Mouse (Mus musculus): ENCODE measurements around the gene Tex26. TPM values are rescaled to one million over a fixed set of nuclear protein-coding genes. Genes with fewer than 3 reads are reported as not detected.

Gene Tex26
- total RNA-seq, 1 experiment, result 0.71 TPM

- Histone ChIP-seq H3K4me1 (ENCODE audit: control insufficient read depth in 2 of 2, insufficient read depth in 2 of 2, low read length in 2 of 2, poor library complexity in 1 of 2) (peaks cover 0 to 2% of the 10 kb centered on the region in 2 experiments; a peak in 1 of 4 replicates), H3K27ac (ENCODE audit: insufficient read depth, low read depth, low read length, poor library complexity, severe bottlenecking) (no peak overlapping the region), H3K9me3 (ENCODE audit: control insufficient read depth, insufficient read depth, low read depth, low read length) (no peaks in the 10 kb centered on the region), H3K9ac (ENCODE audit: insufficient read depth, low read depth, low read length, poor library complexity, severe bottlenecking) (no peak overlapping the region), H3K4me3 (ENCODE audit: insufficient read depth in 1 of 2, low read depth in 1 of 2, low read length in 2 of 2, poor library complexity in 1 of 2, severe bottlenecking in 1 of 2) (no peak overlapping the region), H3K36me3 (ENCODE audit: control insufficient read depth, insufficient read depth, low read length, poor library complexity, severe bottlenecking) (no peaks in the 10 kb centered on the region)
- DNase-seq (ENCODE audit: low read depth, low spot score), result no peak
- TF ChIP-seq ZNF384 (IDR thresholded peaks at IDR 0.05; ENCODE audit: low read depth, low read length), result no peak
- TF ChIP-seq HCFC1 (IDR thresholded peaks at IDR 0.05; ENCODE audit: borderline replicate concordance, insufficient read depth, low read length), result no peak
- TF ChIP-seq CHD2 (IDR thresholded peaks at IDR 0.05; ENCODE audit: low read depth, low read length), result no peak
- no peak for TF ChIP-seq MAFK (IDR thresholded peaks at IDR 0.05; ENCODE audit: insufficient read depth, low read depth, low read length)
- no peak for TF ChIP-seq ZC3H11A (IDR thresholded peaks at IDR 0.05; ENCODE audit: borderline replicate concordance, low read depth, low read length)
- in situ Hi-C loops (cut with MboI; ENCODE audit: low sequenced_read_pairs in 2 of 2, unreplicated experiment in 2 of 2), result no loop called here
Observed at GRCm38 (mm10) chr5:149409502-149409901, 30.0 kb upstream of the Tex26 start.

GRCm38 (mm10) chr5:149411509-149412193 is 27.8 kb upstream of the Tex26 start, which contains the start of gene Medag:
Gene Medag (plus strand): TSS chr5:149411749.
- TF ChIP-seq ZNF384 (IDR thresholded peaks at IDR 0.05; ENCODE audit: low read depth, low read length) (no peak), CHD2 (IDR thresholded peaks at IDR 0.05; ENCODE audit: low read depth, low read length) (no peak), HCFC1 (IDR thresholded peaks at IDR 0.05; ENCODE audit: borderline replicate concordance, insufficient read depth, low read length) (no peak), MAFK (IDR thresholded peaks at IDR 0.05; ENCODE audit: insufficient read depth, low read depth, low read length) (no peak), ZC3H11A (IDR thresholded peaks at IDR 0.05; ENCODE audit: borderline replicate concordance, low read depth, low read length) (no peak)
- H3K9me3 ChIP-seq (ENCODE audit: control insufficient read depth, insufficient read depth, low read depth, low read length), result no peaks in the 10 kb centered on the region
- in situ Hi-C loops (cut with MboI; ENCODE audit: low sequenced_read_pairs in 2 of 2, unreplicated experiment in 2 of 2), result no loop called here
- no peak within 1 kb of the TSS for H3K27ac ChIP-seq (ENCODE audit: insufficient read depth, low read depth, low read length, poor library complexity, severe bottlenecking)
- peak within 1 kb of the TSS; percentile 40; the same call in 1 of the 2 replicates for H3K9ac ChIP-seq (ENCODE audit: insufficient read depth, low read depth, low read length, poor library complexity, severe bottlenecking)
- no peak for DNase-seq (ENCODE audit: low read depth, low spot score)
- peak within 1 kb of the TSS; percentile 54 to 64; a peak in 3 of 4 replicates for H3K4me3 ChIP-seq (ENCODE audit: insufficient read depth in 1 of 2, low read depth in 1 of 2, low read length in 2 of 2, poor library complexity in 1 of 2, severe bottlenecking in 1 of 2)
- H3K36me3 ChIP-seq (ENCODE audit: control insufficient read depth, insufficient read depth, low read length, poor library complexity, severe bottlenecking), result no peaks in the 10 kb centered on the region
- H3K4me1 ChIP-seq (ENCODE audit: control insufficient read depth in 2 of 2, insufficient read depth in 2 of 2, low read length in 2 of 2, poor library complexity in 1 of 2), result peaks cover 0 to 2% of the 10 kb centered on the region in 2 experiments; a peak in 1 of 4 replicates

- no peak overlapping the region for H3K27ac ChIP-seq (ENCODE audit: insufficient read depth, low read depth, low read length, poor library complexity, severe bottlenecking)
- peak overlapping the region; percentile 54 to 64; a peak in 3 of 4 replicates for H3K4me3 ChIP-seq (ENCODE audit: insufficient read depth in 1 of 2, low read depth in 1 of 2, low read length in 2 of 2, poor library complexity in 1 of 2, severe bottlenecking in 1 of 2)
- in situ Hi-C loops (cut with MboI; ENCODE audit: low sequenced_read_pairs in 2 of 2, unreplicated experiment in 2 of 2), result no loop called here
- no peak for DNase-seq (ENCODE audit: low read depth, low spot score)
- TF ChIP-seq HCFC1 (IDR thresholded peaks at IDR 0.05; ENCODE audit: borderline replicate concordance, insufficient read depth, low read length) (no peak), ZC3H11A (IDR thresholded peaks at IDR 0.05; ENCODE audit: borderline replicate concordance, low read depth, low read length) (no peak), CHD2 (IDR thresholded peaks at IDR 0.05; ENCODE audit: low read depth, low read length) (no peak)
- no peaks in the 10 kb centered on the region for H3K36me3 ChIP-seq (ENCODE audit: control insufficient read depth, insufficient read depth, low read length, poor library complexity, severe bottlenecking)
- peak overlapping the region; percentile 40; the same call in 1 of the 2 replicates for H3K9ac ChIP-seq (ENCODE audit: insufficient read depth, low read depth, low read length, poor library complexity, severe bottlenecking)
- H3K4me1 ChIP-seq (ENCODE audit: control insufficient read depth in 2 of 2, insufficient read depth in 2 of 2, low read length in 2 of 2, poor library complexity in 1 of 2), result peaks cover 0 to 2% of the 10 kb centered on the region in 2 experiments; a peak in 1 of 4 replicates
- H3K9me3 ChIP-seq (ENCODE audit: control insufficient read depth, insufficient read depth, low read depth, low read length), result no peaks in the 10 kb centered on the region
Observed at GRCm38 (mm10) chr5:149412194-149412575, 27.3 kb upstream of the Tex26 start.

GRCm38 (mm10) chr5:149412671-149413070 is 26.8 kb upstream of the Tex26 start:
- no peak overlapping the region for H3K27ac ChIP-seq (ENCODE audit: insufficient read depth, low read depth, low read length, poor library complexity, severe bottlenecking)
- H3K4me3 ChIP-seq (ENCODE audit: insufficient read depth in 1 of 2, low read depth in 1 of 2, low read length in 2 of 2, poor library complexity in 1 of 2, severe bottlenecking in 1 of 2), result no peak overlapping the region
- H3K36me3 ChIP-seq (ENCODE audit: control insufficient read depth, insufficient read depth, low read length, poor library complexity, severe bottlenecking), result no peaks in the 10 kb centered on the region
- H3K9ac ChIP-seq (ENCODE audit: insufficient read depth, low read depth, low read length, poor library complexity, severe bottlenecking), result no peak overlapping the region
- peaks cover 0 to 2% of the 10 kb centered on the region in 2 experiments; a peak in 1 of 4 replicates for H3K4me1 ChIP-seq (ENCODE audit: control insufficient read depth in 2 of 2, insufficient read depth in 2 of 2, low read length in 2 of 2, poor library complexity in 1 of 2)
- TF ChIP-seq ZNF384 (IDR thresholded peaks at IDR 0.05; ENCODE audit: low read depth, low read length) (no peak), HCFC1 (IDR thresholded peaks at IDR 0.05; ENCODE audit: borderline replicate concordance, insufficient read depth, low read length) (no peak), ZC3H11A (IDR thresholded peaks at IDR 0.05; ENCODE audit: borderline replicate concordance, low read depth, low read length) (no peak), CHD2 (IDR thresholded peaks at IDR 0.05; ENCODE audit: low read depth, low read length) (no peak), MAFK (IDR thresholded peaks at IDR 0.05; ENCODE audit: insufficient read depth, low read depth, low read length) (no peak)
- DNase-seq (ENCODE audit: low read depth, low spot score), result no peak
- no peaks in the 10 kb centered on the region for H3K9me3 ChIP-seq (ENCODE audit: control insufficient read depth, insufficient read depth, low read depth, low read length)
- in situ Hi-C loops (cut with MboI; ENCODE audit: low sequenced_read_pairs in 2 of 2, unreplicated experiment in 2 of 2), result no loop called here
